Mouse (Mus musculus): Measurements from ENCODE around the gene Pde3b. TPM values are rescaled to one million over a fixed set of nuclear protein-coding genes. Genes with fewer than 3 reads are reported as not detected.

Pde3b gene
- total and polyA plus RNA-seq, 2 experiments from 2014 or later: 3.4 to 18.3 TPM

GRCm38 (mm10) chr7:114576931-114577330 is 161.8 kb downstream of the Pde3b start:
- DNase-seq (ENCODE audit: low spot score): no peak
- Histone ChIP-seq H3K27me3 (ENCODE audit: insufficient read depth, low read length) (no peaks in the 10 kb centered on the region), H3K9me3 (ENCODE audit: low read length) (no peaks in the 10 kb centered on the region), H3K4me1 (ENCODE audit: insufficient read depth, low read length) (no peaks in the 10 kb centered on the region), H3K4me3 (ENCODE audit: low read length) (no peak overlapping the region), H3K9ac (replicated peaks; ENCODE audit: low read length) (no peak overlapping the region), H3K36me3 (ENCODE audit: insufficient read depth, low read length) (no peaks in the 10 kb centered on the region), H3K4me2 (ENCODE audit: low read depth, low read length) (no peak overlapping the region), H3K27ac (no peak overlapping the region)
- WGBS: 88% methylated on average over 3 of the region's 3 CpGs
- ATAC-seq: no peak
- TF ChIP-seq CTCF (IDR thresholded peaks at IDR 0.05; ENCODE audit: low read depth): no peak

GRCm38 (mm10) chr7:114577665-114578064 is 162.6 kb downstream of the Pde3b start:
- no peaks in the 10 kb centered on the region for H3K4me1 ChIP-seq (ENCODE audit: insufficient read depth, low read length)
- no peaks in the 10 kb centered on the region for H3K9me3 ChIP-seq (ENCODE audit: low read length)
- ATAC-seq: 0 out of 2 replicates have a peak, but pooled peaks have one; percentile 56
- 76% methylated on average over 1 of the region's 1 CpGs for WGBS
- H3K4me2 ChIP-seq (ENCODE audit: low read depth, low read length): no peak overlapping the region
- no peak for TF ChIP-seq CTCF (IDR thresholded peaks at IDR 0.05; ENCODE audit: low read depth)
- DNase-seq (ENCODE audit: low spot score): no peak
- no peak overlapping the region for H3K4me3 ChIP-seq (ENCODE audit: low read length)
- H3K9ac ChIP-seq (replicated peaks; ENCODE audit: low read length): no peak overlapping the region
- H3K27ac ChIP-seq: no peak overlapping the region
- H3K27me3 ChIP-seq (ENCODE audit: insufficient read depth, low read length): no peaks in the 10 kb centered on the region
- no peaks in the 10 kb centered on the region for H3K36me3 ChIP-seq (ENCODE audit: insufficient read depth, low read length)

GRCm38 (mm10) chr7:114580426-114580825 is 165.3 kb downstream of the Pde3b start:
- Histone ChIP-seq H3K9me3 (ENCODE audit: low read length) (no peaks in the 10 kb centered on the region), H3K36me3 (ENCODE audit: insufficient read depth, low read length) (no peaks in the 10 kb centered on the region), H3K4me2 (ENCODE audit: low read depth, low read length) (no peak overlapping the region), H3K27me3 (ENCODE audit: insufficient read depth, low read length) (no peaks in the 10 kb centered on the region), H3K4me1 (ENCODE audit: insufficient read depth, low read length) (no peaks in the 10 kb centered on the region), H3K27ac (no peak overlapping the region), H3K9ac (replicated peaks; ENCODE audit: low read length) (no peak overlapping the region), H3K4me3 (ENCODE audit: low read length) (no peak overlapping the region)
- WGBS: 0% methylated on average over 4 of the region's 4 CpGs
- ATAC-seq (no peak), DNase-seq (ENCODE audit: low spot score) (peak; percentile 88)
- TF ChIP-seq CTCF (IDR thresholded peaks at IDR 0.05; ENCODE audit: low read depth): peak; percentile 81

DNA sequence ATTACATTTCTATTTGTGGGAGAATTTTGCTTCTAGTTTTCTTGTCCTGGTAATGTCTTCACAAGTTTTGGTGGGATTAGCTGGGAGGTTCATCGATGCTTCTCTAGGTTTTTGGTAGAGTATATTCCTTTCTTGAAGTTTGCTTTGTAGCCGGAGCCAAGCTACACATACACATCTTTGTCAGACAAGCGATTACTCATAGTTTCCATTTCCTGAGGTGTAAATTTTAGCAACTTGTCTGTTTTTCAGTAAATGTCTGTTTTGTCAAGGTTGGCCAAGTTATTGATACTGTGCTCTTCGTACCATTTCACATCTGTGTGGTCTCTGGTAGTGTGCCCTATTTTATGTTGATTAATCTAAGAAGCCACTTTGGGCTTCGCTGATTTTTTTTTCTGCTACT is 166.1 kb downstream of the Pde3b start:
- Histone ChIP-seq H3K27me3 (ENCODE audit: insufficient read depth, low read length) (no peaks in the 10 kb centered on the region), H3K36me3 (ENCODE audit: insufficient read depth, low read length) (no peaks in the 10 kb centered on the region), H3K4me2 (ENCODE audit: low read depth, low read length) (no peak overlapping the region), H3K4me1 (ENCODE audit: insufficient read depth, low read length) (no peaks in the 10 kb centered on the region), H3K9me3 (ENCODE audit: low read length) (no peaks in the 10 kb centered on the region), H3K9ac (replicated peaks; ENCODE audit: low read length) (no peak overlapping the region), H3K27ac (no peak overlapping the region), H3K4me3 (ENCODE audit: low read length) (no peak overlapping the region)
- 82% methylated on average over 5 of the region's 5 CpGs for WGBS
- no peak for TF ChIP-seq CTCF (IDR thresholded peaks at IDR 0.05; ENCODE audit: low read depth)
- no peak for DNase-seq (ENCODE audit: low spot score)
- ATAC-seq: no peak

DNA sequence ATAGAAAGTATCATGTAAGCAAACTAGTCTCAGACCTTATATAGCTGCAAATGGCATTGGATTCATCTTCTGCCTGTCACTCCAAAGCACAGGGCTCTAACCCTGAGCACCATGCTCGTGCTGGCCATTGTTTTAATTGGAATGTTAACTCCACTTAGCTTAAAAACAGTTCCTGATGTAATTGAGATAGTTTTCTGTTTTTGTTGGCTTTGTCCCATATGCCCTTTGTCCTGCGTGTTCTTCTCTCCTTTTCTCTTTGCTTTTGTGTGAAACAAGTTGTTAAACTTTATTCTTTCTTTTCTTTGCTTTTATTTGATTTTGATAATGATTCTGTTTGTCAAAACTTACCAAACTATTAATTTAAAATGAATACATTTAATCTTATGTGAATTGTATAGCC is 167.4 kb downstream of the Pde3b start:
- no peaks in the 10 kb centered on the region for H3K36me3 ChIP-seq (ENCODE audit: insufficient read depth, low read length)
- no peak overlapping the region for H3K9ac ChIP-seq (replicated peaks; ENCODE audit: low read length)
- TF ChIP-seq CTCF (IDR thresholded peaks at IDR 0.05; ENCODE audit: low read depth): no peak
- no peaks in the 10 kb centered on the region for H3K9me3 ChIP-seq (ENCODE audit: low read length)
- H3K4me3 ChIP-seq (ENCODE audit: low read length): no peak overlapping the region
- H3K27me3 ChIP-seq (ENCODE audit: insufficient read depth, low read length): no peaks in the 10 kb centered on the region
- 54% methylated on average over 2 of the region's 2 CpGs for WGBS
- no peaks in the 10 kb centered on the region for H3K4me1 ChIP-seq (ENCODE audit: insufficient read depth, low read length)
- ATAC-seq (no peak), DNase-seq (ENCODE audit: low spot score) (no peak)
- no peak overlapping the region for H3K27ac ChIP-seq
- H3K4me2 ChIP-seq (ENCODE audit: low read depth, low read length): no peak overlapping the region

Other genes with a start within 250 kb of the Pde3b start
- gene Copb1, start 160.6 kb upstream of the Pde3b start, total RNA-seq (2014; rRNA removed): 44.8 and 47.2 TPM in 2 replicates
- 66.3 and 69.9 TPM in 2 replicates for gene Copb1, start 160.6 kb upstream of the Pde3b start, polyA plus RNA-seq (2015; fragmentation: Nextera tagmentation; extraction: Ambion mirVana)
- gene Psma1, start 139.2 kb upstream of the Pde3b start, total RNA-seq (2014; rRNA removed): 141 and 144 TPM in 2 replicates
- gene Psma1, start 139.2 kb upstream of the Pde3b start, polyA plus RNA-seq (2015; fragmentation: Nextera tagmentation; extraction: Ambion mirVana): 331 and 342 TPM in 2 replicates
- 1.9 and 3.8 TPM in 2 replicates for gene Cyp2r1, start 147.7 kb downstream of the Pde3b start, total RNA-seq (2014; rRNA removed)
- 1.2 TPM in 2 replicates for gene Cyp2r1, start 147.7 kb downstream of the Pde3b start, polyA plus RNA-seq (2015; fragmentation: Nextera tagmentation; extraction: Ambion mirVana)
- gene Calca, start 221.1 kb downstream of the Pde3b start, total RNA-seq (2014; rRNA removed): 27.4 and 52.9 TPM in 2 replicates
- gene Calca, start 221.1 kb downstream of the Pde3b start, polyA plus RNA-seq (2015; fragmentation: Nextera tagmentation; extraction: Ambion mirVana): 38.5 and 44.6 TPM in 2 replicates

Data from hindbrain, postnatal 0 days (tissue).